Mouse (Mus musculus) stomach, embryonic 14.5 days (tissue): ENCODE measurements around the gene Chd9. TPM values are rescaled to one million over a fixed set of nuclear protein-coding genes. Genes with fewer than 3 reads are reported as not detected.

ENCODE experiments used
- ATAC-seq: fragments of 200-750 bp; cut with Nextera tagmentation; 2 replicates; pipeline ENCODE4 v1.8.0; 2017; ENCODE audit warnings: low read depth, moderate TSS enrichment; ENCODE audit not compliant: insufficient number of reproducible peaks, insufficient read depth, low FRiP score
- H3K27ac ChIP-seq: fragments of 300-500 bp; sonication (generic); 2 replicates; pipeline ENCODE4 v1.5.1; 2014; ENCODE audit warnings: mild to moderate bottlenecking, low read length, moderate library complexity, mixed read lengths
- H3K27me3 ChIP-seq: fragments of 300-500 bp; sonication (generic); 2 replicates; pipeline ENCODE4 v1.6.1; 2014; ENCODE audit warnings: low read length, control low read depth, mixed read lengths; ENCODE audit not compliant: control insufficient read depth, insufficient read depth
- H3K36me3 ChIP-seq: fragments of 300-500 bp; sonication (generic); 2 replicates; pipeline ENCODE4 v1.6.1; 2014; ENCODE audit warnings: mild to moderate bottlenecking, control low read depth, low read length, moderate library complexity, mixed read lengths; ENCODE audit not compliant: control insufficient read depth, insufficient read depth
- H3K4me1 ChIP-seq: fragments of 300-500 bp; sonication (generic); 2 replicates; pipeline ENCODE4 v1.6.1; 2014; ENCODE audit warnings: low read length, control low read depth, mixed read lengths; ENCODE audit not compliant: control insufficient read depth, insufficient read depth
- H3K4me2 ChIP-seq: fragments of 300-500 bp; sonication (generic); replicated peaks from 2 replicates; pipeline ENCODE4 v1.6.1; 2014; ENCODE audit warnings: low read depth, low read length, control low read depth
- H3K4me3 ChIP-seq: fragments of 300-500 bp; sonication (generic); 2 replicates; pipeline ENCODE4 v1.5.1; 2014; ENCODE audit warnings: low read depth, low read length, control low read depth
- H3K9ac ChIP-seq: fragments of 300-500 bp; sonication (generic); replicated peaks from 2 replicates; pipeline ENCODE4 v1.6.1; 2014; ENCODE audit warnings: low read depth, mild to moderate bottlenecking, control low read depth, low read length, moderate library complexity, mixed read lengths
- H3K9me3 ChIP-seq: fragments of 300-500 bp; sonication (generic); 2 replicates; pipeline ENCODE4 v1.6.1; 2016; ENCODE audit warnings: low read depth, low read length, control low read depth; ENCODE audit not compliant: control insufficient read depth
- WGBS: fragments of 180-500 bp; shearing (Covaris S2); extraction: QIAGEN DNeasy Blood & Tissue Kit; methylation state at CpG from one replicate; pipeline ENCODE4 v1.1.7; 2014; 5-methylcytosine and 5-hydroxymethylcytosine counted together
- polyA plus RNA-seq: library from polyadenylated mRNA; unstranded; fragments of >200 nt; fragmentation: Nextera tagmentation; extraction: Ambion mirVana; gene quantifications from 2 replicates; pipeline ENCODE4 v1.2.1, GENCODE M21; 2014

Gene Chd9
- polyA plus RNA-seq, 1 experiment from 2014 or later = 112 TPM

GRCm38 (mm10) chr8:91046370-91046769 is 218.2 kb downstream of the Chd9 start:
- Histone ChIP-seq H3K27ac (no peak overlapping the region), H3K4me3 (no peak overlapping the region), H3K27me3 (no peaks in the 10 kb centered on the region), H3K4me2 (no peak overlapping the region), H3K36me3 (peaks cover 42% of the 10 kb centered on the region), H3K9me3 (no peaks in the 10 kb centered on the region), H3K9ac (no peak overlapping the region), H3K4me1 (no peaks in the 10 kb centered on the region; the same call in 1 of the 2 replicates)
- whole genome bisulfite sequencing = 55% methylated on average over 4 of the region's 4 CpGs
- ATAC-seq = no peak

GRCm38 (mm10) chr8:91051037-91051436 is 222.9 kb downstream of the Chd9 start:
- H3K27ac ChIP-seq = no peak overlapping the region
- H3K4me3 ChIP-seq = no peak overlapping the region
- H3K9ac ChIP-seq = no peak overlapping the region
- no peaks in the 10 kb centered on the region for H3K27me3 ChIP-seq
- no peak for ATAC-seq
- peaks cover 39% of the 10 kb centered on the region for H3K36me3 ChIP-seq
- WGBS = 35% methylated on average over 8 of the region's 8 CpGs
- no peaks in the 10 kb centered on the region for H3K9me3 ChIP-seq
- H3K4me1 ChIP-seq = no peaks in the 10 kb centered on the region; the same call in 1 of the 2 replicates
- no peak overlapping the region for H3K4me2 ChIP-seq

- WGBS = 80% methylated on average over 4 of the region's 4 CpGs
- no peak overlapping the region for H3K9ac ChIP-seq
- no peak overlapping the region for H3K27ac ChIP-seq
- no peak overlapping the region for H3K4me2 ChIP-seq
- no peak overlapping the region for H3K4me3 ChIP-seq
- H3K36me3 ChIP-seq = peaks cover 36% of the 10 kb centered on the region
- no peaks in the 10 kb centered on the region; the same call in 1 of the 2 replicates for H3K4me1 ChIP-seq
- H3K27me3 ChIP-seq = no peaks in the 10 kb centered on the region
- no peaks in the 10 kb centered on the region for H3K9me3 ChIP-seq
- ATAC-seq = no peak
Observed at GRCm38 (mm10) chr8:91054418-91054817, 226.3 kb downstream of the Chd9 start.

GRCm38 (mm10) chr8:91056848-91057247 is 228.7 kb downstream of the Chd9 start:
- ATAC-seq = no peak
- Histone ChIP-seq H3K36me3 (peaks cover 18% of the 10 kb centered on the region), H3K4me2 (no peak overlapping the region), H3K4me3 (no peak overlapping the region), H3K27me3 (no peaks in the 10 kb centered on the region), H3K9me3 (no peaks in the 10 kb centered on the region), H3K9ac (no peak overlapping the region), H3K27ac (no peak overlapping the region), H3K4me1 (no peaks in the 10 kb centered on the region)
- 33% methylated on average over 3 of the region's 3 CpGs for WGBS

GRCm38 (mm10) chr8:91059086-91059578 is 231.0 kb downstream of the Chd9 start:
- H3K4me2 ChIP-seq = no peak overlapping the region
- no peak overlapping the region for H3K4me3 ChIP-seq
- no peak overlapping the region for H3K27ac ChIP-seq
- no peaks in the 10 kb centered on the region for H3K4me1 ChIP-seq
- H3K27me3 ChIP-seq = no peaks in the 10 kb centered on the region
- no peaks in the 10 kb centered on the region for H3K9me3 ChIP-seq
- no peak for ATAC-seq
- peaks cover 6% of the 10 kb centered on the region; the same call in 1 of the 2 replicates for H3K36me3 ChIP-seq
- no peak overlapping the region for H3K9ac ChIP-seq

- Histone ChIP-seq H3K4me2 (no peak overlapping the region), H3K9me3 (no peaks in the 10 kb centered on the region), H3K27me3 (no peaks in the 10 kb centered on the region), H3K36me3 (peaks cover 2% of the 10 kb centered on the region; the same call in 1 of the 2 replicates), H3K27ac (no peak overlapping the region), H3K4me3 (no peak overlapping the region), H3K4me1 (no peaks in the 10 kb centered on the region), H3K9ac (no peak overlapping the region)
- 81% methylated on average over 7 of the region's 7 CpGs for WGBS
- no peak for ATAC-seq
Observed at GRCm38 (mm10) chr8:91059884-91060510, 231.8 kb downstream of the Chd9 start.

GRCm38 (mm10) chr8:91060555-91061471 is 232.7 kb downstream of the Chd9 start:
- H3K4me1 ChIP-seq = no peaks in the 10 kb centered on the region
- H3K9me3 ChIP-seq = no peaks in the 10 kb centered on the region
- 0 out of 2 replicates have a peak, but pooled peaks cover under 1% of the 10 kb centered on the region for H3K36me3 ChIP-seq
- H3K27ac ChIP-seq = no peak overlapping the region
- H3K9ac ChIP-seq = no peak overlapping the region
- 72% methylated on average over 19 of the region's 19 CpGs for WGBS
- H3K4me2 ChIP-seq = no peak overlapping the region
- H3K27me3 ChIP-seq = no peaks in the 10 kb centered on the region
- no peak for ATAC-seq
- H3K4me3 ChIP-seq = no peak overlapping the region

GRCm38 (mm10) chr8:91065179-91065578 is 237.0 kb downstream of the Chd9 start:
- no peaks in the 10 kb centered on the region for H3K27me3 ChIP-seq
- no peak overlapping the region for H3K9ac ChIP-seq
- H3K4me1 ChIP-seq = peaks cover 4% of the 10 kb centered on the region; the same call in 1 of the 2 replicates
- no peaks in the 10 kb centered on the region for H3K36me3 ChIP-seq
- no peak overlapping the region for H3K4me3 ChIP-seq
- no peaks in the 10 kb centered on the region for H3K9me3 ChIP-seq
- no peak for ATAC-seq
- H3K4me2 ChIP-seq = no peak overlapping the region
- 51% methylated on average over 4 of the region's 4 CpGs for WGBS
- no peak overlapping the region for H3K27ac ChIP-seq
